Mouse (Mus musculus) midbrain, postnatal 0 days (tissue): ENCODE measurements around the gene Necap2. TPM values are rescaled to one million over a fixed set of nuclear protein-coding genes. Genes with fewer than 3 reads are reported as not detected.

Experiments
- ATAC-seq: fragments of 200-750 bp; cut with Nextera tagmentation; 2 replicates; pipeline ENCODE4 v1.8.0; 2017; ENCODE audit warnings: moderate number of reproducible peaks, mild to moderate bottlenecking, moderate TSS enrichment, moderate library complexity; ENCODE audit not compliant: low FRiP score
- DNase-seq: peaks from one replicate; pipeline ENCODE4 v3.0.0-alpha.2; 2015; ENCODE audit warnings: low spot score
- H3K27ac ChIP-seq: fragments of 300-500 bp; sonication (generic); 2 replicates; pipeline ENCODE4 v1.5.1; 2014; ENCODE audit warnings: low read depth, mild to moderate bottlenecking, low read length, mixed read lengths
- H3K27me3 ChIP-seq: fragments of 300-500 bp; sonication (generic); 2 replicates; pipeline ENCODE4 v1.6.1; 2014; ENCODE audit warnings: low read length, control low read depth, mixed read lengths; ENCODE audit not compliant: insufficient read depth
- H3K36me3 ChIP-seq: fragments of 300-500 bp; sonication (generic); 2 replicates; pipeline ENCODE4 v1.6.1; 2014; ENCODE audit warnings: low read length, control low read depth, mixed read lengths; ENCODE audit not compliant: insufficient read depth
- H3K4me1 ChIP-seq: fragments of 300-500 bp; sonication (generic); 2 replicates; pipeline ENCODE4 v1.6.1; 2014; ENCODE audit warnings: mild to moderate bottlenecking, control low read depth, antibody characterized with exemption, low read length, mixed read lengths; ENCODE audit not compliant: insufficient read depth
- H3K4me2 ChIP-seq: fragments of 300-500 bp; sonication (generic); 2 replicates; pipeline ENCODE4 v1.6.1; 2014; ENCODE audit warnings: low read depth, mild to moderate bottlenecking, low read length, mixed read lengths; ENCODE audit not compliant: poor library complexity, severe bottlenecking
- H3K4me3 ChIP-seq: fragments of 300-500 bp; sonication (generic); 2 replicates; pipeline ENCODE4 v1.5.1; 2014; ENCODE audit warnings: low read depth, mild to moderate bottlenecking, low read length, moderate library complexity
- H3K9ac ChIP-seq: fragments of 300-500 bp; sonication (generic); replicated peaks from 2 replicates; pipeline ENCODE4 v1.6.1; 2014; ENCODE audit warnings: mild to moderate bottlenecking, low read length, moderate library complexity, mixed read lengths; ENCODE audit not compliant: poor library complexity, severe bottlenecking
- H3K9me3 ChIP-seq: fragments of 300-500 bp; sonication (generic); 2 replicates; pipeline ENCODE4 v1.6.1; 2016; ENCODE audit warnings: low read length, control low read depth
- CTCF ChIP-seq: IDR thresholded peaks from 2 replicates; pipeline ENCODE4 v1.5.1; 2016; ENCODE audit warnings: antibody characterized with exemption, mild to moderate bottlenecking
- WGBS: fragments of 180-500 bp; shearing (Covaris S2); extraction: QIAGEN DNeasy Blood & Tissue Kit; methylation state at CpG from one replicate; pipeline ENCODE4 v1.1.7; 2014; 5-methylcytosine and 5-hydroxymethylcytosine counted together
- polyA plus RNA-seq: library from polyadenylated mRNA; unstranded; fragments of >200 nt; fragmentation: Nextera tagmentation; extraction: Ambion mirVana; gene quantifications from 2 replicates; pipeline ENCODE4 v1.2.1, GENCODE M21; 2015
- total RNA-seq: library from RNA; depleted of rRNA; stranded (reverse); fragments of >200 nt; gene quantifications from 2 replicates; pipeline ENCODE4 v1.2.3, GENCODE M21; 2014

Necap2 gene
- total and polyA plus RNA-seq, 2 experiments from 2014 or later, result 42.2 to 54.5 TPM

- peak; percentile 94 for TF ChIP-seq CTCF
- Histone ChIP-seq H3K9me3 (no peaks in the 10 kb centered on the region), H3K4me1 (no peaks in the 10 kb centered on the region), H3K36me3 (peaks cover 80% of the 10 kb centered on the region), H3K4me2 (no peak overlapping the region), H3K27ac (no peak overlapping the region), H3K4me3 (no peak overlapping the region), H3K27me3 (no peaks in the 10 kb centered on the region), H3K9ac (no peak overlapping the region)
- ATAC-seq, result no peak
- DNase-seq, result peak; percentile 68
- 60% methylated on average over 4 of the region's 4 CpGs for WGBS
Measured at GRCm38 (mm10) chr4:141069731-141070130, 8.4 kb downstream of the Necap2 start.

GRCm38 (mm10) chr4:141068655-141069054, 9.5 kb downstream of the Necap2 start:
- no peak for ATAC-seq
- no peaks in the 10 kb centered on the region for H3K9me3 ChIP-seq
- H3K9ac ChIP-seq, result no peak overlapping the region
- DNase-seq, result no peak
- H3K4me2 ChIP-seq, result no peak overlapping the region
- WGBS, result 89% methylated on average over 8 of the region's 8 CpGs
- H3K27me3 ChIP-seq, result no peaks in the 10 kb centered on the region
- no peak for TF ChIP-seq CTCF
- H3K36me3 ChIP-seq, result peaks cover 75% of the 10 kb centered on the region
- H3K4me1 ChIP-seq, result no peaks in the 10 kb centered on the region
- no peak overlapping the region for H3K4me3 ChIP-seq
- no peak overlapping the region for H3K27ac ChIP-seq

GRCm38 (mm10) chr4:141067516-141068046, 10.6 kb downstream of the Necap2 start:
- 81% methylated on average over 9 of the region's 9 CpGs for WGBS
- TF ChIP-seq CTCF, result no peak
- DNase-seq, result no peak

GRCm38 (mm10) chr4:141066709-141067515, 11.2 kb downstream of the Necap2 start:
- Histone ChIP-seq H3K4me2 (no peak overlapping the region), H3K36me3 (peaks cover 61% of the 10 kb centered on the region), H3K4me3 (no peak overlapping the region), H3K4me1 (no peaks in the 10 kb centered on the region), H3K27me3 (no peaks in the 10 kb centered on the region), H3K9ac (no peak overlapping the region), H3K27ac (no peak overlapping the region), H3K9me3 (no peaks in the 10 kb centered on the region)
- DNase-seq (peak; percentile 42), ATAC-seq (no peak)
- WGBS, result 75% methylated on average over 12 of the region's 12 CpGs
- no peak for TF ChIP-seq CTCF

More at GRCm38 (mm10) chr4:141067516-141068046, 10.6 kb downstream of the Necap2 start:
- peaks cover 67% of the 10 kb centered on the region for H3K36me3 ChIP-seq
- H3K4me3 ChIP-seq, result no peak overlapping the region
- no peaks in the 10 kb centered on the region for H3K4me1 ChIP-seq
- H3K27ac ChIP-seq, result no peak overlapping the region
- ATAC-seq, result no peak
- no peaks in the 10 kb centered on the region for H3K9me3 ChIP-seq
- H3K27me3 ChIP-seq, result no peaks in the 10 kb centered on the region
- H3K4me2 ChIP-seq, result no peak overlapping the region
- H3K9ac ChIP-seq, result no peak overlapping the region

GRCm38 (mm10) chr4:141065123-141065522, 13.0 kb downstream of the Necap2 start:
- Histone ChIP-seq H3K4me3 (no peak overlapping the region), H3K27me3 (no peaks in the 10 kb centered on the region), H3K9ac (no peak overlapping the region), H3K27ac (no peak overlapping the region), H3K4me1 (no peaks in the 10 kb centered on the region), H3K4me2 (no peak overlapping the region), H3K9me3 (no peaks in the 10 kb centered on the region), H3K36me3 (peaks cover 46% of the 10 kb centered on the region)
- DNase-seq (peak; percentile 94), ATAC-seq (peak; percentile 11)
- peak; percentile 99 for TF ChIP-seq CTCF
- WGBS, result 3% methylated on average over 8 of the region's 8 CpGs

- no peaks in the 10 kb centered on the region for H3K4me1 ChIP-seq
- no peak overlapping the region for H3K4me2 ChIP-seq
- TF ChIP-seq CTCF, result no peak
- 75% methylated on average over 4 of the region's 4 CpGs for WGBS
- no peak overlapping the region for H3K4me3 ChIP-seq
- no peak overlapping the region for H3K27ac ChIP-seq
- DNase-seq (no peak), ATAC-seq (no peak)
- H3K9ac ChIP-seq, result no peak overlapping the region
- H3K9me3 ChIP-seq, result no peaks in the 10 kb centered on the region
- H3K36me3 ChIP-seq, result peaks cover 38% of the 10 kb centered on the region
- H3K27me3 ChIP-seq, result no peaks in the 10 kb centered on the region
Measured at GRCm38 (mm10) chr4:141064104-141064659, 14.0 kb downstream of the Necap2 start.
